Mouse (Mus musculus) lung, postnatal 4 days (tissue): ENCODE results near the gene Cngb1.

Experiments
- DNase-seq, 2 experiments: peaks; one replicate each; pipeline ENCODE4 v3.0.0; 2021

Cngb1 gene

DNA sequence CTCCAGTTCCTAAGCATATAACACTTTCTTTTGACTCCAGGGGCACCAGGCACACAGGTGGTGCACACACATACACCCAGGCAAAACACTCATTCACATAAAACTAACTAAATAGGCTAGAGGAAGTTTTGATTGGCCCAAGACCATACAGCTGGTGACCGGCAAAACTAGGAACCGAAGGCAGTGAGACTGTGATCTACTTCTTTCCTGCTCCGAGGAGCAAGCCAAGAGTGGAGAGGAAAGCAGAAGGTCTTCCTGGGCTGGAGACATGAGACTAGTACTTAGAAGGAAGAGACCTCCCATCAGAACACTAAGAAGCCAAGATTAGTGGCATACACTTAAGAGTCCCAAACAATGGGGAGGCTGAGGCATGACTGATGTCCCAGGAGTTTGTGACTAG lies 16.8 kb upstream of the Cngb1 start:
- no peak for DNase-seq

- DNase-seq: peak; percentile 81 to 83
Measured at GRCm38 (mm10) chr8:95320224-95321139, 14.1 kb upstream of the Cngb1 start.

- no peak for DNase-seq
Measured at GRCm38 (mm10) chr8:95315350-95315749, 9.0 kb upstream of the Cngb1 start.

GRCm38 (mm10) chr8:95314707-95315106 lies 8.3 kb upstream of the Cngb1 start:
- no peak for DNase-seq

DNA sequence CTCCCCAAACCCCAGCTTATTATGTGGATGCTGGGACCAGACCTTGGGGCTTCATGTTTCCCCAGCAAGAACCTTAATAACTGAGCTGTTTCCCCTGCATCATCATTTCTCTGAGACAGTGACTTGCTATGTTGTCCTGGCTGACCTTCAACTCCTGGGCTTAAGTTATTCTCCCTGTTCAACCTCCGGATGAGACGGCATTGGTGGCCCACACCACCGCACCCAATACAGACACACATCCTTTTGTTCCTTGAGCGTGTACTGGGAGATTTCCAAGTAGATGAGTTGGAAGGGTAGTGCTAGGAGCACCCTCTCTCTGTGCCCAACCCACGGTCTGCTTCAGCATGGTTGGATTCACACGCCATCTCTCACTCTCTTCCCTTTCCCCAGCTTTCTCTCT lies 7.5 kb upstream of the Cngb1 start:
- DNase-seq: no peak

GRCm38 (mm10) chr8:95312836-95313235 lies 6.5 kb upstream of the Cngb1 start:
- DNase-seq: peak in 1 of 2 experiments; percentile 37

- DNase-seq: no peak
Measured at GRCm38 (mm10) chr8:95310342-95310970, 4.1 kb upstream of the Cngb1 start, which contains the start of gene Tepp. TSS of gene Tepp (plus strand) at chr8:95310566.

DNA sequence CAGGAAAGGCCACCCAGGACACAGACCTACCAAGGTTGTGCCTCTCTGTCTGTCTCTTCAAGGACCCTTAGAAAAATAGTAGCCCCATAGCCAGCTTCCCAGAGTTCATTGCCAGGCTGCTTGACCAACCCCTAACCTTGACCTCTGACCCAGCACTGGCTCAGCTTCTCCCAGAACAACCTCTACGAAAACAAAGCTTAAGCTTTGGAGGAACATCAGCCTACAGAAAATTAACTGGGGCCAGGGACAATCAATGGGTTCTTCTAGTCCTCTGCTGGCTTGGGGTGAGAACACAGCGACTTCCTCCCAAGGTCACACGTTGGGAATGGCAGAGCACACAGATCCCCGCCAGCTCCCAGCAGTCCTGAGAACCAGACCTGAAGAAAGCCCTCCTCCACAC lies 859 bp downstream of the Cngb1 start:
- DNase-seq: no peak

- DNase-seq: peak in 1 of 2 experiments; percentile 50
Measured at GRCm38 (mm10) chr8:95302410-95302809, 4.0 kb downstream of the Cngb1 start.

- peak; percentile 56 to 64 for DNase-seq
Measured at GRCm38 (mm10) chr8:95293891-95294290, 12.5 kb downstream of the Cngb1 start.

DNA sequence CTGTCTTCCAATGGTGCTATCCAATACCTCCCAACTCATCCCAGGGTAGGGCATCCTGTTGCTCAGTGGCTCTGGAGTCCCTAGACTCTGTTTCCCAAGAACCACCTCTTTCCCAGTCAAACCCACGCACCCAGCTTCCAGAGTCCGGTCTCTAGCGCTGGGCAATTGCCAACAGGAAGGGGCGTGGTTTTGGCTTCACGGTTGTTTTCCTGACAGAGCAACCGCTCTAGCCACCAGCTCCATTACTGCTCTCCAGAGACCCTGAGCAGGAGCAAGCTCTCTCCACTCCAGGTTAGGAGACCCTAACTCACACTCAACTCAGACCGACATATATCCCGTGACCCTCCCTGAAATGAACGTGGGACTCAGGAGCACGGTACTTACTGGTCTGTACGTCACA lies 13.2 kb downstream of the Cngb1 start:
- DNase-seq: peak; percentile 89 to 90

DNA sequence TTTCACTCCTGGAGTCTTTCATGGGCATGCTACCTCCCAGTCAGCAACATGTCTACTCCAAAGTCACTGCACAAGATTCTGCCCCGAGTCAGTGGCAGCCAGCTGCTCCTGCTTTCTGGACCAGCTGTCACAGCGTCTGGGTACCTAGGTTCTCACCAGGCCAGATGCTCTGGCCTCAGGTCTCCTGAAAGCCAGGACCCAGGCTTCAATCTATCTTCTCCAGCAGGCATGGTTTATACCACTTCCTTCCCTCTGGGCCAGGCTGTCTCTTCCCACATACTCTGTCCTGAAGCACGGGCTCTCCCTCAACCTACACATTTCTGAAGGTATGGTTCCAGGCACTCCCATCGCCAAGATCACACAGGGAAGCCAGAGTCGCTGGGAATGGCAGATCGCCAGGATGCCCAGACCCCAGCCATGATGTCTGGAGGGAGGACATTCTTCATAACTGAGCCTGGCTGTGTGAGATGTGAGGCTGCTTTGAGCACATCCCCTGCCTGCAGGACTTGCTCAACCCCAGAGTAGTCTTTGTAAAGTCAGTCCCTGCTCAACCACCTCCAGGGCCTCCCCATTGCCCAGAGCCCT lies 17.2 kb downstream of the Cngb1 start:
- DNase-seq: no peak

DNA sequence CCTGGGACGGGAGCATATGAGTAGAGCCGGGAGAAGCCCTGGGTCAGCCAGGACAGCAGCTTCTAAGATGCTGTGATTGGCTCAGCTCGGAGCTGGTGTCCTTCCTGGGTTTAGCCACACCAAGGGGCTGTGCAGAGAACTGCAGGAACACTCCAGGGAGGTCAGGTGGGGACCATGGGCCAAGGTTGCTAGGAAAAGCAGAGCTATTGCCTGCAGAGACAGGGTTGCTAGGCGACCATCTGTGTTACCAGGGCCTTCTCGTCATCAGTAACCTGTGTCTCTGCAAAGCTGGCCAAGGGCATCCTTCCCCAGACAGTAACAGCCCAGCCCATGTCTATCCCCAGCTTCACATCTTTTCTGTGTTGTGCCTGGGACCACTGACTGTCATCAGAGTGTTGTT lies 24.9 kb downstream of the Cngb1 start:
- no peak for DNase-seq

- peak; percentile 54 to 77 for DNase-seq
Measured at GRCm38 (mm10) chr8:95272871-95273270, 33.5 kb downstream of the Cngb1 start.

DNA sequence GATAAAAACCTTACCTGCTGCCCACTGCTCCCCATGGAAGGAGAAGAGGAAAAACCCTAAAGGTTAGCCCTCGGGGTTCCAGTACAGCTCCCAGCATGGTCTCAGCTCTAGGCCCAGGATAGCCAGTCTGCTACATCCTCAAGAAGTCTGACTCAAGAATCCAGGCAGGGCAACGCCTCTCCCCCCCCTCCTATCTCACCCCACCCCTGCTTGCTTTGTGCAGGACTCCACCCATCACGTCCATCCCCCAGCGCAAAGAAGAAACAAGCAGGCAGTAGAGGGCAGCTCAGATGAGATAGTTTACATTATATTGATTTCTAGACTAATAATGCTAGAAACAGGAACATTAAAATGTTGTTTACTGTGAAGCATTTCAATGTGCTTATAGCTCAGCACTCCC lies 34.5 kb downstream of the Cngb1 start:
- DNase-seq: no peak

GRCm38 (mm10) chr8:95270501-95270900 lies 35.9 kb downstream of the Cngb1 start:
- DNase-seq: no peak

DNA sequence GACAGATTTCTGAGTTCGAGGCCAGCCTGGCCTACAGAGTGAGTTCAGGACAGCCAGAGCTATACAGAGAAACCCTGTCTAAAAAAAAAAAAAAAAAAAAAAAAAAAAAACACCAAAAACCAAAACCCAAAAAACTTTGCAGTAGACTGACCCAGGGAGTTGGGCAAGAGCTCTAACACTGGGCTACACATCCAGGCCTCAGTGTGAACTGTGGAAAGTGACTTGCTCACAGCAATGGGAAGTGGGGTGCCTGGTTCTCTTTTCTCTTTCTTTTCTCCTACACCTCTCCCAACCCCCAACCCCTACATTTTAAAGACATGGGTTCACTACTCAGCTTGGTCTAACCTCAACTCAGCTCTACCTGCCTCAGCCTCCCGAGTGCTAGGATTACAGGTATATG lies 44.2 kb downstream of the Cngb1 start:
- no peak for DNase-seq

GRCm38 (mm10) chr8:95255611-95256010 lies 50.8 kb downstream of the Cngb1 start:
- no peak for DNase-seq

GRCm38 (mm10) chr8:95254564-95255434 lies 51.6 kb downstream of the Cngb1 start:
- DNase-seq: peak; percentile 92 to 97

DNA sequence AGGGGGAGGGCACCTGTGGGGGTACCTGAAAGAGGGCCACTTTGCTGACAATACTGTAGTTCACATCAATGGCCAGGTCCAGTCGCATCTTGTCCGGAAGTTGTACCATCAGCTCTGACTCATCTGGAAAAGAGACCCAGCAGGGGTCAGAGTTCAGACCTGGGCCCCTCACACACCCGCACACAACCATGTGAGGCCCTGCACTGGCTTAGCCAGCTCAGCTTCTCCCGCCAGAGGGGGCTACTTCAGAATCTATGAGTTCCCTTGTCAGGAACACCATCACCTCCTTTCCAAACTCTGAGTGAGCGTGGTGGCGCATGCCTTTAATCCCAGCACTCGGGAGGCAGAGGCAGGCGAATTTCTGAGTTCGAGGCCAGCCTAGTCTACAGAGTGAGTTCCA lies 54.3 kb downstream of the Cngb1 start:
- DNase-seq: no peak

DNA sequence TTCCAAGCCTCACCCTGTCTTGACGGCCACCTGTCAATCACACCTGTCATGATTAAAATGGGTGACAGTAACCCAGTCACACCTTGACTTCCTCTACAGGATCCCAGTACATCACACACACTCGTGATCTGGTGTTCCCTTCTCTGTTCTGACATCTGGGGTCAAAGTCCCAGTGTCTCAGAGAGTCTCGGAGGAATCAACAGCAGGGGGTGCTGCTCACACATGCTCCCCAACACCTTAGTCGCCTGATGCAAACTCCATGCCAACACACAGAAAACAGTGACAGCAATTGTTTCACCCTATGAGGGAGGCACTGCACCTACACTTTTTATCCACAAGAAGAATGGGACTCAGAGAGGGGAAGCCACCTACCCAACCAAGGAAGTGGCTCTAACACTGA lies 56.5 kb downstream of the Cngb1 start:
- DNase-seq: peak in 1 of 2 experiments; percentile 24

DNA sequence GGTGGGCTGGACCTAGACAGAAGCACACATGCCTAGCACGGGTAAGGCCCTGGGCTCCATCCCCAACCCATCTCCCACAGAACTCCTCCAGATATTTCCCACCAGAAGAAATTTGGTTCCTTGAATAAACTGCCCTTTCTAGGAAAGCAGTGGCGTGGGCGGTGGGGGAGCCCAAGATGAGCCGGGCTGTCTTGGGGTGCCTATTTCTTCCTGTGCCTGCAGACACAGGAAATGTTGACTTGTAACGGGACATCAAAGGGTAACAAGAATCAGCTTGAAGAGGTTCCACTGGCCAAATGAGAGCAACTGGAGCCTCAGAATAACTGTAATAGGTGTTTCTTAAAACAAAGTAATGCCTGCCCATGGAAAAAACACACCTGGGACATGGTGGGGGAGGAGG lies 59.1 kb downstream of the Cngb1 start:
- DNase-seq: no peak

DNA sequence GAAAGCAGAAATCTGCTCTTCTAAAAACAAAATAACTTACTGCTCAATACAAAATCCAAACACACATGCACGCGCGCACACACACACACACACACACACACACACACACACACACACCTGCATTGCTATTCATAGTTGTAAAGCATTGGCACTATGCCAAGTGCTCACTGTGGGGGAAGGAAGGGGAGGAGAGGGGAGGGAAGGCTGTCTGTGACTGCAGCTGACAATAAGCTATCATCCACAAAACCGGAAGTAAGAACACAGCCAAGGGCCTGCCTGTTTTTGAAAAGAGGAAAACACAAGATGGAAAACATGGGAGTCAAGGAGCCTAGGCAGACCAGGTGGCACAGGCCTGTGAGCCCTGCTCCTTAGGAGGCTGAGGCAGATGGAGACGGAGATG lies 61.2 kb downstream of the Cngb1 start:
- peak; percentile 55 to 65 for DNase-seq
